Mouse (Mus musculus): ENCODE results near the gene Hmcn2. TPM values are rescaled to one million over a fixed set of nuclear protein-coding genes. Genes with fewer than 3 reads are reported as not detected.

Hmcn2 gene
- polyA plus RNA-seq, 1 experiment from 2014 or later = 1.3 TPM

DNA sequence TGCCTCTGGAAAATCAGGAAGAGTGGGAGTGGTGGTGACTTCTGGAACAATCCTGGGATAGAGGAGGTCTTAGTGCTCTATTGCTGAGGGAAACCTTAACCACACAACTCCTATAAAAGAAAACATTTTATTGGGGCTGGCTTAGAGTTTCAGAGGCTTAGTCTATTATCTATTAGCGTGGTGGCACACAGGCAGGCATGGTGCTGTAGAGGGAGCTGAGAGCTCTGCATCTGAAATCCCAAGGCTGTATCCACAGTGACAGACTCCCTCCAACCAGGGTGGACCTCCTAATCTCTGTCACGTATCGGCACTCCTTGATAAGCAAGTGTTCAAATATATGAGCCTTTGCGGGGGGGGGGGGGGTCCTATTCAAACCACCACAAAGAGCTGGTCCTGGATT is 15.4 kb upstream of the Hmcn2 start:
- no peak for ATAC-seq (replicated peaks; ENCODE audit: extremely low read depth, insufficient read depth, low FRiP score)
- Histone ChIP-seq H3K9ac (ENCODE audit: low read length) (no peak overlapping the region), H3K9me3 (replicated peaks; ENCODE audit: control insufficient read depth, low read length) (no peaks in the 10 kb centered on the region), H3K4me2 (ENCODE audit: low read depth, low read length) (peak overlapping the region; percentile 69), H3K4me1 (ENCODE audit: control insufficient read depth, insufficient read depth, low read length) (peaks cover 3% of the 10 kb centered on the region; the same call in 1 of the 2 replicates), H3K4me3 (ENCODE audit: low read length) (no peak overlapping the region), H3K36me3 (ENCODE audit: control insufficient read depth, insufficient read depth) (no peaks in the 10 kb centered on the region), H3K27ac (ENCODE audit: low read length) (no peak overlapping the region), H3K27me3 (ENCODE audit: control insufficient read depth, insufficient read depth, low read length) (no peaks in the 10 kb centered on the region)
- WGBS = 37% methylated on average over 4 of the region's 4 CpGs

DNA sequence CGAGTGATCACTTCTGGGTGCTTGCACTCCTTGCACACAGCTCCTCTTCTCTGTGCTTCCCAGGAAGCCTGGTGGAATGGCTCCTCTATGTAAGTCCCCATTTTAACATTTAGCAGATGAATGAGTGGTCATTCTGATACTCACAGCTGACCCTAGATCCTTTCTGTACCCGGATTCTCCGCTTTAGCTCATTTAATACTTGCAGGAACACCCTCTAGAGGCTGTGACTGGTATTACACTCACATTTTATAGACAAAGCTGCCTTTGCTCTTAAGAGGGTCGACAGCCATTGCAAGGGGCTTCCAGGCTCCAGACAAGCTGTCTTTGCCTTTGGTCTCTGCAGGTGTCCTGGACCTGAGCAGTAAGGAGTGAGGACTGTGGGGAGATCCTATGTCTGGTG is 14.9 kb upstream of the Hmcn2 start:
- no peaks in the 10 kb centered on the region for H3K9me3 ChIP-seq (replicated peaks; ENCODE audit: control insufficient read depth, low read length)
- ATAC-seq (replicated peaks; ENCODE audit: extremely low read depth, insufficient read depth, low FRiP score) = no peak

DNA sequence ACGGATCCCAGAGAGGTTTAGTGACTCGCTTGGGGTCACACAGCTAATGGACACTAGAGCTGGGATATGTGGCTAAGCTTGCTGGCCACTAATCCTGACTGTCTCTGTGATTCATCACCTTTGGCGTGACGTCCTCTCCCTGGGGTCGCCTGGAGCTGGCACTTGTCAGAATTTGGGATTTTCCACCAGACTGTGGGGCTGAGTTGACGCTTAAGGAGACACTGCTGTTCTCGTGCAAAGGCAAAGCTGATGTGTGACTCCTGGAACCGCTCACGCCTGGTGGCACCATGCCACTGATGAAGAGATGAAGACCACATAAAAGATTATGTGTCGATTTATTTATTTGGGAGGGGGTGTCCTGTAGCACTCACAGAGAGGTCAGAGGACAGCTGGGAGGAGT is 14.2 kb upstream of the Hmcn2 start:
- Histone ChIP-seq H3K4me3 (ENCODE audit: low read length) (no peak overlapping the region), H3K4me2 (ENCODE audit: low read depth, low read length) (no peak overlapping the region), H3K36me3 (ENCODE audit: control insufficient read depth, insufficient read depth) (no peaks in the 10 kb centered on the region), H3K27ac (ENCODE audit: low read length) (no peak overlapping the region), H3K9ac (ENCODE audit: low read length) (no peak overlapping the region), H3K9me3 (replicated peaks; ENCODE audit: control insufficient read depth, low read length) (no peaks in the 10 kb centered on the region), H3K4me1 (ENCODE audit: control insufficient read depth, insufficient read depth, low read length) (peaks cover 3% of the 10 kb centered on the region; the same call in 1 of the 2 replicates), H3K27me3 (ENCODE audit: control insufficient read depth, insufficient read depth, low read length) (no peaks in the 10 kb centered on the region)
- 63% methylated on average over 10 of the region's 10 CpGs for WGBS
- no peak for ATAC-seq (replicated peaks; ENCODE audit: extremely low read depth, insufficient read depth, low FRiP score)

More for the DNA sequence above, 14.9 kb upstream of the Hmcn2 start:
- Histone ChIP-seq H3K4me1 (ENCODE audit: control insufficient read depth, insufficient read depth, low read length) (peaks cover 3% of the 10 kb centered on the region; the same call in 1 of the 2 replicates), H3K27ac (ENCODE audit: low read length) (no peak overlapping the region), H3K4me2 (ENCODE audit: low read depth, low read length) (peak overlapping the region; percentile 32; the same call in 1 of the 2 replicates), H3K36me3 (ENCODE audit: control insufficient read depth, insufficient read depth) (no peaks in the 10 kb centered on the region), H3K27me3 (ENCODE audit: control insufficient read depth, insufficient read depth, low read length) (no peaks in the 10 kb centered on the region), H3K4me3 (ENCODE audit: low read length) (no peak overlapping the region), H3K9ac (ENCODE audit: low read length) (no peak overlapping the region)
- 18% methylated on average over 4 of the region's 4 CpGs for WGBS

DNA sequence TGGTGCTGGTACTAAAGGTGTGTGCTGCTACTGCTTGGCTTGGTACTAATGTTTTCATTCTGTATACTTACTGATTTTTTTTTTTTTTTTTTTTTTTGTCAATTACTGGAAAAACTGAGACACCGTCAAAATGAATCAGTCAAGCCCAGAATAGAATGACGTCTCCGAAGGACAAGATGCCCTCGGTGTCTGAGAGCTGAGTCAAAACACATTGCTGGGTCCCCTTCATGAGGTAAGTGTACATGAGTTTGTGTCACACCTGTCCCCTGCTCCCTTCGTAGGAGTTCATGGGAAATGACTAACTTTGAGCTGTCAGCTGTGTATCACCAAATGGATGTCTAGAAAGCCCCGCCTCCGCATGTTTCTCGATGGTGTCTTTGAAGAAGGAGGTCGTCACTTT is 11.0 kb upstream of the Hmcn2 start:
- 64% methylated on average over 9 of the region's 9 CpGs for WGBS
- Histone ChIP-seq H3K9ac (ENCODE audit: low read length) (no peak overlapping the region), H3K4me1 (ENCODE audit: control insufficient read depth, insufficient read depth, low read length) (peaks cover 3% of the 10 kb centered on the region; the same call in 1 of the 2 replicates), H3K4me3 (ENCODE audit: low read length) (no peak overlapping the region), H3K27ac (ENCODE audit: low read length) (no peak overlapping the region), H3K4me2 (ENCODE audit: low read depth, low read length) (no peak overlapping the region), H3K9me3 (replicated peaks; ENCODE audit: control insufficient read depth, low read length) (peaks cover 2% of the 10 kb centered on the region; the same call in 1 of the 2 replicates), H3K27me3 (ENCODE audit: control insufficient read depth, insufficient read depth, low read length) (no peaks in the 10 kb centered on the region), H3K36me3 (ENCODE audit: control insufficient read depth, insufficient read depth) (no peaks in the 10 kb centered on the region)
- no peak for ATAC-seq (replicated peaks; ENCODE audit: extremely low read depth, insufficient read depth, low FRiP score)

DNA sequence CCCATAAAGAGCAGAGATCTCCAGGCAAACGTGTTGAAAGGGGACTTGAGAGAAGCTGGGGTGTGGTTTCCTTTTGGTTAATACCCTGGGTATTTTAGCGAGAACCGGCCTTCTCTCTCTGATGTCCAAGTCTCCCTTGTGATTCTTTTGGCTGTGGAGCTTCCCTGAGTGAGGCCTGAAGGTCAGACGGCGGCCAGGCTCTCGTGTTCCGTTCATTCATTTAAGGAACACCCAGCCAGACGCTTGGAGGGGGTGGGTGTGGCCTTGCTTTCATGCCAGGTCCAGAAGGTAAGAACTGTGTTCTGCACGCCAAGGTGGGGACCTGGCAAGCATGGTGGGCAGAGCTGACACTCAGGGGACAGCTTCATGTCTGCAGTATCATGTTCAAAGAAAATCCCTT is 10.0 kb upstream of the Hmcn2 start:
- Histone ChIP-seq H3K9me3 (replicated peaks; ENCODE audit: control insufficient read depth, low read length) (peaks cover 5% of the 10 kb centered on the region; the same call in 1 of the 2 replicates), H3K27me3 (ENCODE audit: control insufficient read depth, insufficient read depth, low read length) (no peaks in the 10 kb centered on the region), H3K36me3 (ENCODE audit: control insufficient read depth, insufficient read depth) (no peaks in the 10 kb centered on the region), H3K9ac (ENCODE audit: low read length) (no peak overlapping the region), H3K4me1 (ENCODE audit: control insufficient read depth, insufficient read depth, low read length) (no peaks in the 10 kb centered on the region), H3K4me2 (ENCODE audit: low read depth, low read length) (no peak overlapping the region), H3K27ac (ENCODE audit: low read length) (no peak overlapping the region), H3K4me3 (ENCODE audit: low read length) (no peak overlapping the region)
- no peak for ATAC-seq (replicated peaks; ENCODE audit: extremely low read depth, insufficient read depth, low FRiP score)
- WGBS = 61% methylated on average over 9 of the region's 9 CpGs

DNA sequence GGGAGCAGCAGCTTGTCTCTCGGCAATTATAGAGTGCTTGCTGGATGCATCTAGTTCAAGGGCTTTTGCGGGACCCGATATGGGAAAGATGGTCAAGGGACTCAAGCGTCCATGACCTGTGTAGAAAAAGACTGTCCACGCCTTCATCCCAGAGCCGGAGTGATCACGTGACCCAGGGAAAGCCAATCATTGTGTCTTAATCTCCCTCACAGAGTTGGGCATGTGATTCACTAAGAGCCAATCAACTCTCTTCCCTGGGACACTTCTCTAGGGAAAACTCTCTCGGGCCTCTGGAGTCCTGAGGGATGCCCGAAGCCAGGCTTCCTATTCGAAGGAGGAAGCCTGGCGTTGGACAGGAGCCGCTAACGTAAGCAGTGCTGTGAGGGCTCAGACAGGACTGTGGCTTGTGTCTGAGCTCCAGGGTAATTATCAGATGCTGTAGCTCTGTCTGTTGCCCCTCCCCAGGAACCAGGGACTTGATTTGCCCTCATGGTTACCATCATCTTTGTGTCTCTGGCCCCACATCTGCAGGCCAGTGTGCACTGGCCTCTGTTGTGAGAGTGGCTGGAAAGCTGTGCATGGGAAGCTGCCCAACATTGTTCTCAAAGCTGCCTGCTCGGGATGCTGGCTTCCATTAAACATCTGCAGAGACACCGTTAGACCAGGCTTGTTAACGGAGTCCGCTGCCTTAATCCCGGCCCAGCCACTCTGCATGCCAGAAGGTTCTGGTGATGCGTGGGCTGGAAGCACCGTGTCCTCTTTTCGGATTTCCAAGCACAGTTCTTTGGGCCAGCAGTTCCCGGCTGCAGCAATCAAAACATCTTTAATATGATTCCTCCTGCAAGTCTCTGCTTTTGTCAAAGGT is 9.2 kb upstream of the Hmcn2 start:
- peaks cover 5% of the 10 kb centered on the region; the same call in 1 of the 2 replicates for H3K9me3 ChIP-seq (replicated peaks; ENCODE audit: control insufficient read depth, low read length)
- ATAC-seq (replicated peaks; ENCODE audit: extremely low read depth, insufficient read depth, low FRiP score) = no peak
- H3K9ac ChIP-seq (ENCODE audit: low read length) = no peak overlapping the region
- no peaks in the 10 kb centered on the region for H3K4me1 ChIP-seq (ENCODE audit: control insufficient read depth, insufficient read depth, low read length)
- WGBS = 77% methylated on average over 22 of the region's 22 CpGs
- peaks cover 2% of the 10 kb centered on the region; the same call in 1 of the 2 replicates for H3K27me3 ChIP-seq (ENCODE audit: control insufficient read depth, insufficient read depth, low read length)
- H3K27ac ChIP-seq (ENCODE audit: low read length) = no peak overlapping the region
- no peak overlapping the region for H3K4me3 ChIP-seq (ENCODE audit: low read length)
- no peaks in the 10 kb centered on the region for H3K36me3 ChIP-seq (ENCODE audit: control insufficient read depth, insufficient read depth)
- H3K4me2 ChIP-seq (ENCODE audit: low read depth, low read length) = no peak overlapping the region

DNA sequence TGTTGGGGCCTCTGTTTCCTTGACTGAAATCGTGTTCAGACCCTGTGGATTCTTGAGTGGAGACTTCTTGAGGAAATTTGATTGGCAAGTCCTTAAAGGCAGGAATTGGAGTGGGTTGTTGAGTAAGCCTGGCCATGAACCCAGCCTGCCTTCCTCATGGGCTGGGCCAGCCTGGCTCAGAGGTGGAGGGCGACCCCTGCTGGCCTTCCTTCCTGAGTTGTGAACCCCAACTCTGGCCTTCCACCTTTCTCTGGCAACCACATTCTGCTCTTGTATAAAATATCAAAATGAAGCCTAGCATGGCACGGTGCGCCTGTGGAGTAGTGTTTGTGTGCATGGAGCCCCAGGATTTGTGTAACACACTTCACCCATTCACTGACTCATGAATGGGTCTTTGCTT is 8.5 kb upstream of the Hmcn2 start:
- Histone ChIP-seq H3K27me3 (ENCODE audit: control insufficient read depth, insufficient read depth, low read length) (peaks cover 6% of the 10 kb centered on the region), H3K9ac (ENCODE audit: low read length) (no peak overlapping the region), H3K4me1 (ENCODE audit: control insufficient read depth, insufficient read depth, low read length) (no peaks in the 10 kb centered on the region), H3K4me3 (ENCODE audit: low read length) (no peak overlapping the region), H3K27ac (ENCODE audit: low read length) (no peak overlapping the region), H3K36me3 (ENCODE audit: control insufficient read depth, insufficient read depth) (no peaks in the 10 kb centered on the region), H3K4me2 (ENCODE audit: low read depth, low read length) (no peak overlapping the region), H3K9me3 (replicated peaks; ENCODE audit: control insufficient read depth, low read length) (peaks cover 5% of the 10 kb centered on the region; the same call in 1 of the 2 replicates)
- ATAC-seq (replicated peaks; ENCODE audit: extremely low read depth, insufficient read depth, low FRiP score) = no peak
- 42% methylated on average over 4 of the region's 4 CpGs for WGBS

DNA sequence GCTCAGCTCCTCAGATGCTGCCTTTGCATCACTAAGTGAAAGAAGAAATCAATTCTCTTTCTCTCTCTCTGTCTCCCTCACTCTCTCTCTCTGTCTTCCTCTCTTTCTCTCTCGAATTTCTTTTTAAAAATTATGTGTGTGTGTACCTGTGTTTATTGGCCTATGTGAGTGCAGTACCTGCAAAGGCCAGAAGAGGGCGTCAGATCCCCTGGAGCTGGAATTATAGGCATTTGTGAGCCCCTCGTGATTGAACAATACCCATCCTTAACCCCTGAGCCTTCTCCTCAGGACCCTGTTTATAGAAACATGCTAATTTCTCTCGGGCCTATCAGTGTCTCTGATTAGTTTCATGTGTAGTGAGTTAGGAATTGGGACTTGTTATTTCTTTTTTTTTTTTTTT is 6.0 kb upstream of the Hmcn2 start:
- Histone ChIP-seq H3K36me3 (ENCODE audit: control insufficient read depth, insufficient read depth) (no peaks in the 10 kb centered on the region), H3K4me1 (ENCODE audit: control insufficient read depth, insufficient read depth, low read length) (no peaks in the 10 kb centered on the region), H3K4me2 (ENCODE audit: low read depth, low read length) (no peak overlapping the region), H3K4me3 (ENCODE audit: low read length) (no peak overlapping the region), H3K27ac (ENCODE audit: low read length) (no peak overlapping the region), H3K9me3 (replicated peaks; ENCODE audit: control insufficient read depth, low read length) (peaks cover 5% of the 10 kb centered on the region; the same call in 1 of the 2 replicates), H3K9ac (ENCODE audit: low read length) (no peak overlapping the region), H3K27me3 (ENCODE audit: control insufficient read depth, insufficient read depth, low read length) (peaks cover 23% of the 10 kb centered on the region)
- no peak for ATAC-seq (replicated peaks; ENCODE audit: extremely low read depth, insufficient read depth, low FRiP score)
- 55% methylated on average over 4 of the region's 4 CpGs for WGBS

DNA sequence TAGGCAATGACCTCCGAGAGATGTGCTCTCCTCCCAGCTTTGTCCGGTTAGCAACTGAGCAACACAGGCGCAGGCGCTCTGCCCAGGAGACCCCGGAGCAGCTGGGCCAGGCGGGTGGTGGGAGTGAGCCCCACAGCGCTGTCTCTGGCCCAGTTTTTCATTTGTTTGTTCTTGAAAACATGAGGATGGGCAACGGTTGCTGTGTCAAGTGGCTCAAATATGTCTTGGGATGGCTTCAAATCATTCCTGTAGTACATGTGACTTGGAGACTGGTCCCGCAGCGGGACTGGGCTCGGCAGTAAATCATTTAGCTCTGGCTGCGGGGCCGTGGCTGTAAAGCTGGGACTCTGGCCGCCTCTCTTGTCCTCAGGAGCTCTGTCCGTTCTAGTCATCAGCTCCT is 4.7 kb upstream of the Hmcn2 start:
- Histone ChIP-seq H3K36me3 (ENCODE audit: control insufficient read depth, insufficient read depth) (no peaks in the 10 kb centered on the region), H3K4me2 (ENCODE audit: low read depth, low read length) (no peak overlapping the region), H3K27ac (ENCODE audit: low read length) (no peak overlapping the region), H3K9me3 (replicated peaks; ENCODE audit: control insufficient read depth, low read length) (peaks cover 5% of the 10 kb centered on the region; the same call in 1 of the 2 replicates), H3K27me3 (ENCODE audit: control insufficient read depth, insufficient read depth, low read length) (peaks cover 36% of the 10 kb centered on the region), H3K9ac (ENCODE audit: low read length) (no peak overlapping the region), H3K4me1 (ENCODE audit: control insufficient read depth, insufficient read depth, low read length) (no peaks in the 10 kb centered on the region), H3K4me3 (ENCODE audit: low read length) (no peak overlapping the region)
- WGBS = 64% methylated on average over 15 of the region's 15 CpGs
- ATAC-seq (replicated peaks; ENCODE audit: extremely low read depth, insufficient read depth, low FRiP score) = no peak
